23 mouse cellular contexts compared by ENCODE assay signal in genomic region chr11:30240861-30241260, GRCm38 (mm10). TPM values are rescaled to one million over a fixed set of nuclear protein-coding genes. Genes with fewer than 3 reads are reported as not detected.
A peak's percentile ranks its signal among the peaks of the same experiment; 100 is the strongest.
DNase-seq lines count a peak whose midpoint lies in the region; ATAC-seq and TF ChIP-seq lines count a peak whose summit lies in the region.
"Had no signal": no experiment of that assay in that cellular context is flagged by ENCODE, and none has a peak within 500 bp of the region (broad histone marks: within the 10 kb centered on the region; RNA-seq: fewer than 3 reads in every experiment).

No protein-coding gene starts in this region.

- no peaks in the 10 kb centered on the region for H3K27me3 ChIP-seq in heart, embryonic 13.5 days (replicated peaks)
- no peaks in the 10 kb centered on the region for H3K27me3 ChIP-seq in lung, embryonic 16.5 days (ENCODE audit: control insufficient read depth, insufficient read depth, low read depth, low read length)
- H3K27me3 ChIP-seq: forebrain, embryonic 15.5 days; intestine, embryonic 15.5 days; limb, embryonic 12.5 days; liver, embryonic 12.5 days; midbrain, embryonic 12.5 days had no signal

- H3K4me1 ChIP-seq in heart, embryonic 13.5 days, result peaks cover 80% of the 10 kb centered on the region
- peaks cover 45% of the 10 kb centered on the region for H3K4me1 ChIP-seq in lung, embryonic 16.5 days (replicated peaks; ENCODE audit: control insufficient read depth, insufficient read depth, low read length)
- H3K4me1 ChIP-seq: intestine, embryonic 15.5 days had no signal

- TF ChIP-seq CTCF in gastrocnemius, adult 2 months (IDR thresholded peaks at IDR 0.05), result no peak

- no peaks in the 10 kb centered on the region for H3K9me3 ChIP-seq in heart, embryonic 13.5 days
- H3K9me3 ChIP-seq in lung, embryonic 16.5 days (ENCODE audit: control insufficient read depth, low read length), result no peaks in the 10 kb centered on the region
- H3K9me3 ChIP-seq: forebrain, embryonic 15.5 days; intestine, embryonic 15.5 days; limb, embryonic 12.5 days; liver, embryonic 12.5 days; midbrain, embryonic 12.5 days had no signal

- ATAC-seq in heart, embryonic 13.5 days (ENCODE audit: extremely low read depth, insufficient number of reproducible peaks, low FRiP score, low TSS enrichment), result no peak
- ATAC-seq in lung, embryonic 16.5 days (ENCODE audit: low read depth), result peak; percentile 26
- ATAC-seq: forebrain, embryonic 15.5 days; intestine, embryonic 15.5 days; liver, embryonic 12.5 days had no signal

- DNase-seq in gastrocnemius, adult 2 months, result no peak
- DNase-seq in gastrocnemius, postnatal 4 days (ENCODE audit: low spot score in 2 of 2), result no peak
- DNase-seq in heart, adult 8-10 months (ENCODE audit: low spot score), result no peak
- DNase-seq in lung, postnatal 14 days, result no peak
- DNase-seq in skeletal muscle tissue, adult 2 months (ENCODE audit: low read depth, low spot score), result peak; percentile 23
- DNase-seq in embryo, embryonic 10.5 days (ENCODE audit: low spot score), result no peak
- DNase-seq: adrenal gland, postnatal 14 days; cerebellum, adult 8-10 months; cerebellum, postnatal 36 days; gastrocnemius, postnatal 10 days; kidney, adult 9 months; kidney, postnatal 14 days; layer of hippocampus, postnatal 36 days; lung, adult 18-20 months had no signal

- 27% methylated on average over 3 of the region's 3 CpGs for WGBS in heart, embryonic 13.5 days
- 16% methylated on average over 3 of the region's 3 CpGs for WGBS in lung, embryonic 16.5 days

- H3K4me2 ChIP-seq in heart, embryonic 13.5 days, result no peak overlapping the region
- no peak overlapping the region for H3K4me2 ChIP-seq in lung, embryonic 16.5 days (ENCODE audit: low read depth, low read length)
- H3K4me2 ChIP-seq: forebrain, embryonic 15.5 days; hindbrain, embryonic 14.5 days; intestine, embryonic 15.5 days; limb, embryonic 12.5 days; liver, embryonic 12.5 days; midbrain, embryonic 12.5 days had no signal

- peaks cover 31% of the 10 kb centered on the region for H3K36me3 ChIP-seq in heart, embryonic 13.5 days
- no peaks in the 10 kb centered on the region; the same call in 1 of the 2 replicates for H3K36me3 ChIP-seq in lung, embryonic 16.5 days (ENCODE audit: control insufficient read depth, insufficient read depth, low read length)
- H3K36me3 ChIP-seq: forebrain, embryonic 15.5 days; intestine, embryonic 15.5 days; liver, embryonic 12.5 days; midbrain, embryonic 12.5 days had no signal

- peak overlapping the region; percentile 38 for H3K27ac ChIP-seq in gastrocnemius, adult 2 months
- H3K27ac ChIP-seq in heart, embryonic 13.5 days (replicated peaks), result peak overlapping the region; percentile 46
- peak overlapping the region; percentile 76 for H3K27ac ChIP-seq in lung, embryonic 16.5 days (ENCODE audit: low read length)
- H3K27ac ChIP-seq: forebrain, embryonic 15.5 days; hindbrain, embryonic 14.5 days; intestine, embryonic 15.5 days; limb, embryonic 12.5 days; liver, embryonic 12.5 days; midbrain, embryonic 12.5 days; stomach, postnatal 0 days had no signal

- intact Hi-C loops in gastrocnemius, adult 2 months (cut with DNase I), result no loop called here

- H3K4me3 ChIP-seq in gastrocnemius, adult 2 months, result peak overlapping the region; percentile 17
- no peak overlapping the region for H3K4me3 ChIP-seq in heart, embryonic 13.5 days
- H3K4me3 ChIP-seq in lung, embryonic 16.5 days (ENCODE audit: low read length), result no peak overlapping the region
- H3K4me3 ChIP-seq: forebrain, embryonic 15.5 days; intestine, embryonic 15.5 days; limb, embryonic 12.5 days; liver, embryonic 12.5 days; midbrain, embryonic 12.5 days had no signal

- H3K9ac ChIP-seq in heart, embryonic 13.5 days, result no peak overlapping the region
- no peak overlapping the region for H3K9ac ChIP-seq in lung, embryonic 16.5 days (ENCODE audit: low read length)
- H3K9ac ChIP-seq: forebrain, embryonic 15.5 days; hindbrain, embryonic 14.5 days; intestine, embryonic 15.5 days; limb, embryonic 12.5 days; liver, embryonic 12.5 days; midbrain, embryonic 12.5 days had no signal

RNA-seq across cellular contexts. Expression of gene Sptbn1, which starts 27.1 kb away (rescaled TPM):
- total RNA-seq in gastrocnemius, adult 2 months (2021), result 100 to 1,000 TPM; 112 to 141 TPM
- total RNA-seq in gastrocnemius, postnatal 4 days (2021), result 100 to 1,000 TPM; 233 to 240 TPM
- 145 and 155 TPM in 2 replicates for polyA plus RNA-seq in heart, embryonic 13.5 days (2015; fragmentation: Nextera tagmentation; extraction: Ambion mirVana)
- 100 to 1,000 TPM; 542 to 588 (median 572) TPM for total RNA-seq in heart, adult 8-10 months (2022)
- 169 and 187 TPM in 2 replicates for polyA plus RNA-seq in lung, embryonic 16.5 days (2015; fragmentation: Nextera tagmentation; extraction: Ambion mirVana)
